Mouse (Mus musculus): Measurements from ENCODE around the gene Trmt1l. TPM values are rescaled to one million over a fixed set of nuclear protein-coding genes. Genes with fewer than 3 reads are reported as not detected.
A peak's percentile ranks its signal among the peaks of the same experiment; 100 is the strongest.

Trmt1l gene
- total RNA-seq, 2 experiments from 2014 or later: 18.9 to 25.9 TPM

DNA sequence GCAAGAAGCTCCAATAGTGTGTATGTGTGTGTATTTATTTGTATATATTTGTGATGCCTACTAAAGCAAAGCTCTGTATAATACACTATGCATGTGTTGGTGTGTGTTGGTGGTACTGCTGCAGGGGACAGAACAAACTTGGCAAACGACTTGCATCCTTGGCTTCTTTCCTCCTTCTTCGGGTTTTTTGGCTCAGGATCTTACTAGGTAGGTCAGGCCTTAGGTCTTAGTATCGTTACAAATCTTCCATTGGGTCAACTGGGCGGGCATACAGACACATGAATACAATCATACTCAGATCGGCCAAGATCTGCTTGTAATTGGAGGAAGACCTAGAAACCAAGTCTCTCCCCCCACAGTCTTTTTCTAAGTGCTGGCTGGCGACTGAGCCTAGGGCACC lies 66.4 kb downstream of the Trmt1l start:
- peak; percentile 37 for DNase-seq

DNA sequence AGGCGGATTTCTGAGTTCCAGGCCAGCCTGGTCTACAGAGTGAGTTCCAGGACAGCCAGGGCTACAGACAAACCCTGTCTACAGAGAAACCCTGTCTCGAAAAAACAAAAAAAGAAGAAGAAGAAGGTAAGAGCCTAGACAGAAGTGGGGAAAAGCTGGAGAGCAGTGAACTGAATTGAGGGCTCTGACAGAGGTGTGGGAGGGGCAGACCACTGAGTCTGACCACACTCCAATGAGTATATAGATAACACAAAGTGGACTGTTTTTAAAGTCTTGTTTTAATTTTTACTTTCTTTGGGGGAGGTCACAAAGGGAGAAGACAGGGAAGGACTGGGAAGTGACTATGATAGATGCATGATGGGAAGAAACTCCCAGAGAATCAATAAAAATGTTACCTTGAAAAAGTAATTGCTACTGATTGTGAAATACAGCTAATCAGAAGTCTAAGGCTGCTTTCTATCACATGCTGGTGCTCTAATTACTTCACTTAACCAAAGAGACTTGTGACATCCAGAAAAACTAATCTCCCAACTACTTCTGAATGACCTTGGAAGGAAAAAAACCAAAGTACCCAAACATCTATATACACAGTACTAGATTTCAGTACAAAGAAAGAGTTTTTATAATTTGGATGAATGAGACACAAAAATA lies 67.4 kb downstream of the Trmt1l start:
- no peak for DNase-seq

DNA sequence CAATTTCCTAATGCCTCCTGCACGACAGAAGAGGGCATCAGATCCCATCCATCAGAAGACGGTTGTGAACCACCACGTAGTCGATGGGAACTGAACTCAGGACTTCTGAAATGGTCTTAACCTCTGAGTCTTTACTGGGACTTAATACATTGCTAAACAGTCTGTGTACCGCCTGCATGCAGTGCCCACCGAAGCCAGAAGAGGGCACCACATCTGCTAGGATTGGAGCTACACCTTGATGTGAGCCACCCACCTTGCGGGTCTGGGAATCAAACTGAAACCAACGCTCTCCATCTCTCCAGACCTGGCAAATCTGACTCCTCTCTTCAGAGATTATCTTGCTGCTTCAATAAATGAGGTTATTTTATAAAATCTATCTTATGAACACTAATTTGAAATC lies 68.7 kb downstream of the Trmt1l start:
- DNase-seq: peak; percentile 72

DNA sequence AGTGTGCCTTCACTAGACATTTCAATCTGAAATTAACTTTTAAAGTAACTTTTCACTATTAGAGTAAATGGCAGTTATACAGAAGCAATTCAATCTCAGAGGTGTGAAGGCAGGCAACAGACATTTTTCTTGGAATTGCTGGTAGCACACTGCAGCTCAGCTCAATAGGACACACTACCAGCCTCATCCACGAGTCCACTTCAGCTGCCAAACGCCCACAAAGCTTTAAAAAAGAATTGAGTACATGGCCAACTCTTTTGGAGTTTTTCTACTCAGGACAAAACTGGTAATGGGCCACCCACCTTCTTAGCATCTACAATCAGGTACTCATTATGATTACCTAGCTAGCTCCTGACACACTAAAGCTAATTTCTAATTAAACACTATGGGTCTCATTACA lies 69.6 kb downstream of the Trmt1l start:
- DNase-seq: no peak

DNA sequence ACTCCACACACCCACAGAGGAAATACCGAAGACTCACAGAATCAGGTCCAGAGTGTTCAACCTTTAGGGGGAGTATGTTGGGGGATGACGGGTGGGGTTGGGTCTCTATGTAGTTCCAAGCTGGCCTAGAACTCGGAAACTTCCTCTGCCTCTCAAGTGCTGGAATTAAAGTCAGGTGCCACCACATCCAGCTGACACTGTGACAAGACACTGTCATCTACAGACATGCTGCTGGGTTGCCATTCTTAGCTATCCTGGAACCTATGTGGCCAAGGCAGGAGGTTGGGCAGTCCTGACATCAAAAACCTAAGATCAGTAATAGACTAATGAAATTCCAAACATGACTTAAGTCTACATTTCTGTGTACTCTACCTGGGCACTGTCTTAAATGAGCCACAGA lies 70.0 kb downstream of the Trmt1l start:
- no peak for DNase-seq

DNA sequence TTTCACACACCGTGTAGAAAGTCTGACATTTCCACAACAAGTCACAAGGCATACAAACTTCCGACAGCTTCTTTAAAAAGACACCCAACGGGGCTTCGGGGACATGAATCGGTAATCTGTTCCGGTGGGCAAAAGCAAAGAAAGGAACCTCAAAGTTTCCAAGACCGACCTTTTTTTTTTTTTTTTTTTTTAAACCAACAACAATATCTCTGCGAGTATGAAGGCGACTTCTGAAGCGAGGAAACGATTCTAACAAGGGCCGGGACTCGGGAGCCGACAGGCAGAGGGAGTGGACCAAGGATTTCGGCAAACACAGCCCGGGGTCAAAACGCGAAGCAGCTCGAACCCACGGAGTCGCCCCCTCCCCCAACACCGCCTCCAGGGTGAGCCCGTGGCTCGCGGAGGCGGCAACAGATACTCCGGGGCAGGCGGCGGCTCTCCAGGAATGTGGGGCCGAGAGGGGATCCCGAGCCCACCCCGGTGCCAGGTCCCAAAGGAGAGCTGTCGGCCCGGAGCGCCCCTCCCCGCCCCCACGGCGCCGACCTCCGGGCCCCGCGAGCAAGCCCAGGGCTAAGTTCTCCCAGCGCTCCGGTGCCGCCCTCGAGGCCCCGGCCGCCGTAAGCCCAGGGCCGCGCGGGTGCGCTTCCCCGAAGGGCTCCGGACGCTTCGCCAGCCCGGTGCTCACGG lies 71.6 kb downstream of the Trmt1l start:
- DNase-seq: peak; percentile 77

DNA sequence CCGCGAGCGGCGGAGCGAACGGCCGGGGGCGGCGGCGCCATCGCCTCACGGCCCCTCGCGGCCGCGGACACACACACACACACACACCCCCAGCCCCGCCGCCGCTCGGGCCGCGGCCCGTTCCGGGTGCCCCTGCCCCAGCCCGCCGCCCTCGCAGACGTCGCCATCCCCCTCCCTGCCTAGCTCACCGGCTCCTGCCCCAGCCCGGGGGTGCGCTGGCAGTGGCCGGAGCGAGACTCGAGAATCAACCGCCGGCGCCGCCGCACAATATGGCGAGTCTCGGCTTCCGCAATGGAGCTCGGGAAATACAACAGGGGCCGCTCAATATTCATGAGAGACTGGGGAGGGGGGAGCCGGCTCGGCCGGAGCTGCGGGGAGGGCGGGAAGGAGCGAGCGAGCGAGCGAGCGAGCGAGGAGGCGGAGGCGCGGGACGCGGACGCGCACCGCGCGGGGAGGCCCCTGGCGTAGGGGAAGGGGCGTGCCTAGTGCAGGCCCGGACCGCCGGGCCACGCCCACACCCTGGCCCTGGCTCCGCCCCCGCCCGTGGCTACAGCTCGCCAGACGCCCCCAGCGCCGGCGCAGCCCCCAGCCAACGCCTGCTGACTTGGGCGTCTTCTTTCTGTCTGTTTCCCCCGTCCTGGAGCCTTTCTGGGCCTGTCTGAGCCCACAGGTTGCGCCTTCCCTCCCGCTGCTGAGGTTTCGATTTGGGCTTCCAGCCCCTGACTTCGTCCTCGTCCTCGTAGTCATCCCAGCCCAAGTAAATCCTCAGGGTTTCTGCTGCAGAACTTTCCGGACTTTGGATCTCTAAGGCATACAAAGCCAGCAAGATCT lies 72.4 kb downstream of the Trmt1l start, which contains the start of gene Rnf2:
TSS of gene Rnf2 (minus strand) at position 425 of the 831 bp plus-strand sequence.
- DNase-seq: peak; percentile 97

Small RNA genes lying within 50 kb of the gene (microRNA-seq; reads per million reads assigned to microRNA genes)
- not detected for gene Mir7682

Other genes starting within 250 kb of the Trmt1l start
- not detected for gene Gm47985, start 246.0 kb upstream of the Trmt1l start, total RNA-seq (2021)
- not detected for gene Gm8947, start 236.2 kb upstream of the Trmt1l start, total RNA-seq (2021)
- gene Gm47995, start 230.1 kb upstream of the Trmt1l start, total RNA-seq (2021): not detected
- gene 3110040M04Rik, start 224.4 kb upstream of the Trmt1l start, total RNA-seq (2021): not detected
- gene Gm47996, start 218.4 kb upstream of the Trmt1l start, total RNA-seq (2021): not detected
- gene Ivns1abp, start 84.1 kb upstream of the Trmt1l start, total RNA-seq (2021): 100 to 1,000 TPM; 210 to 250 TPM
- 10 to 100 TPM; 12.8 to 19.3 TPM for gene Swt1, start 87 bp upstream of the Trmt1l start, total RNA-seq (2021)
- gene Rnf2, start 72.4 kb downstream of the Trmt1l start, total RNA-seq (2021): 10 to 100 TPM; 49.1 to 59.8 TPM
- gene Fam129a, start 142.6 kb downstream of the Trmt1l start, total RNA-seq (2021): 10 to 100 TPM; 47.8 to 80.8 TPM

All from adrenal gland, postnatal 10 days (tissue).